Mouse (Mus musculus) stomach, embryonic 14.5 days (tissue): ENCODE data around the gene BC030870. TPM values are rescaled to one million over a fixed set of nuclear protein-coding genes. Genes with fewer than 3 reads are reported as not detected.

Experiments used
- ATAC-seq: fragments of 200-750 bp; cut with Nextera tagmentation; 2 replicates; pipeline ENCODE4 v1.8.0; 2017; ENCODE audit warnings: low read depth, moderate TSS enrichment; ENCODE audit not compliant: insufficient number of reproducible peaks, insufficient read depth, low FRiP score
- H3K27ac ChIP-seq: fragments of 300-500 bp; sonication (generic); 2 replicates; pipeline ENCODE4 v1.5.1; 2014; ENCODE audit warnings: mild to moderate bottlenecking, low read length, moderate library complexity, mixed read lengths
- H3K27me3 ChIP-seq: fragments of 300-500 bp; sonication (generic); 2 replicates; pipeline ENCODE4 v1.6.1; 2014; ENCODE audit warnings: low read length, control low read depth, mixed read lengths; ENCODE audit not compliant: control insufficient read depth, insufficient read depth
- H3K36me3 ChIP-seq: fragments of 300-500 bp; sonication (generic); 2 replicates; pipeline ENCODE4 v1.6.1; 2014; ENCODE audit warnings: mild to moderate bottlenecking, control low read depth, low read length, moderate library complexity, mixed read lengths; ENCODE audit not compliant: control insufficient read depth, insufficient read depth
- H3K4me1 ChIP-seq: fragments of 300-500 bp; sonication (generic); 2 replicates; pipeline ENCODE4 v1.6.1; 2014; ENCODE audit warnings: low read length, control low read depth, mixed read lengths; ENCODE audit not compliant: control insufficient read depth, insufficient read depth
- H3K4me2 ChIP-seq: fragments of 300-500 bp; sonication (generic); replicated peaks from 2 replicates; pipeline ENCODE4 v1.6.1; 2014; ENCODE audit warnings: low read depth, low read length, control low read depth
- H3K4me3 ChIP-seq: fragments of 300-500 bp; sonication (generic); 2 replicates; pipeline ENCODE4 v1.5.1; 2014; ENCODE audit warnings: low read depth, low read length, control low read depth
- H3K9ac ChIP-seq: fragments of 300-500 bp; sonication (generic); replicated peaks from 2 replicates; pipeline ENCODE4 v1.6.1; 2014; ENCODE audit warnings: low read depth, mild to moderate bottlenecking, control low read depth, low read length, moderate library complexity, mixed read lengths
- H3K9me3 ChIP-seq: fragments of 300-500 bp; sonication (generic); 2 replicates; pipeline ENCODE4 v1.6.1; 2016; ENCODE audit warnings: low read depth, low read length, control low read depth; ENCODE audit not compliant: control insufficient read depth
- WGBS: fragments of 180-500 bp; shearing (Covaris S2); extraction: QIAGEN DNeasy Blood & Tissue Kit; methylation state at CpG from one replicate; pipeline ENCODE4 v1.1.7; 2014; 5-methylcytosine and 5-hydroxymethylcytosine counted together
- microRNA-seq: library from miRNA; unstranded; fragments of <30 nt; microRNA quantifications from one replicate; pipeline ENCODE4, GENCODE M21; 2016
- polyA plus RNA-seq: library from polyadenylated mRNA; unstranded; fragments of >200 nt; fragmentation: Nextera tagmentation; extraction: Ambion mirVana; gene quantifications from 2 replicates; pipeline ENCODE4 v1.2.1, GENCODE M21; 2014

Gene BC030870
- polyA plus RNA-seq, 1 experiment from 2014 or later, result 6.9 TPM

DNA sequence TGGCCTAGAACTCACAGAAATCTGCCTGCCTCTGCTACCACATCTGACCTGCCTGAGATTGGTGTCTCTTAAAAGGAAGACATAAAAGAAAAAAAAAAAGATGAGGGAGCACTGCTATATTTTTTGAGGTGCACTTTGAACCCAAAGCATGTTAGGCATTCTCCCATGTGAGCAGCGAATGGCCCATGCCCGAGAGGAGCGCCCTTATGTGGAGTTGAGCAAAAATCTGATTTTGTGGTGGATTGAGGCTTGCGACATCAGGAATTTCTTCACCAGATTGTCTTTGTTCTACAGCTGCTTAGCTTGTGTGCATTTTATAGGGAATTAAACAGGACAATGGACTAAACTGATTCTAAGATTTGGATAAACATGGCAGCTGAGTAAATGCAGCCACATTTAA lies 82.2 kb downstream of the BC030870 start:
- no peak overlapping the region for H3K4me3 ChIP-seq
- no peak overlapping the region for H3K4me2 ChIP-seq
- no peaks in the 10 kb centered on the region for H3K36me3 ChIP-seq
- no peaks in the 10 kb centered on the region for H3K27me3 ChIP-seq
- WGBS, result 89% methylated on average over 4 of the region's 4 CpGs
- no peak overlapping the region for H3K27ac ChIP-seq
- no peak overlapping the region for H3K9ac ChIP-seq
- ATAC-seq, result no peak
- no peaks in the 10 kb centered on the region for H3K9me3 ChIP-seq
- H3K4me1 ChIP-seq, result no peaks in the 10 kb centered on the region

- no peaks in the 10 kb centered on the region for H3K9me3 ChIP-seq
- H3K36me3 ChIP-seq, result no peaks in the 10 kb centered on the region
- ATAC-seq, result peak; percentile 87
- no peaks in the 10 kb centered on the region for H3K4me1 ChIP-seq
- no peak overlapping the region for H3K9ac ChIP-seq
- no peaks in the 10 kb centered on the region for H3K27me3 ChIP-seq
- WGBS, result 42% methylated on average over 5 of the region's 5 CpGs
- no peak overlapping the region for H3K4me2 ChIP-seq
- H3K4me3 ChIP-seq, result no peak overlapping the region
- peak overlapping the region; percentile 45; the same call in 1 of the 2 replicates for H3K27ac ChIP-seq
These were observed 82.8 kb downstream of the BC030870 start for GRCm38 (mm10) chr8:65046565-65046964.

DNA sequence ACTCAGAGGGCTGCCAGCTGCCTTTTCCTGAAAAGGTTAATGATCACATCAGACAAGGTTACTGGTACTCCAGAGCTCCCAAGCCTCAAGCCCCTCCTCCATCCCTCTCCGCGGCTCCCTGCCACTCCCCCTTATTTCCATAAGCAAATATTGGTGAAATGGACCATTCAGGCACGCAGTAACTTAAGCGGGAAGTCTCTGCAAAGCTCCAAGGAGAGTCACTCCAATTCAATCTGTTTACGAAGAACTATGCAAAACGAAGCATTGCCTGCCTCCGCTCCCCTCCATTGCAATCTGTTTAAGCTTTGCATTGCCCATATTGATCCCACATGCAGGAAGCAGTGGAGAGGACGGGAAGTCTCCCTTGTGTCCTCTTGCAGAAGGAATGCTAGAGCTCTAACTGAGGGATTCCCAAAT lies 92.2 kb downstream of the BC030870 start, which contains the start of gene Apela:
Gene Apela (minus strand): TSS at position 220 of the 417 bp plus-strand sequence.
- H3K27me3 ChIP-seq, result no peaks in the 10 kb centered on the region
- H3K9me3 ChIP-seq, result no peaks in the 10 kb centered on the region
- H3K36me3 ChIP-seq, result no peaks in the 10 kb centered on the region
- no peak within 1 kb of the TSS for H3K9ac ChIP-seq
- H3K4me1 ChIP-seq, result peaks cover 16% of the 10 kb centered on the region
- no peak within 1 kb of the TSS for H3K27ac ChIP-seq
- peak; percentile 87 for ATAC-seq
- 0% methylated on average over 8 of the region's 8 CpGs for WGBS
- H3K4me2 ChIP-seq, result peak within 1 kb of the TSS; percentile 47
- peak within 1 kb of the TSS; percentile 16 for H3K4me3 ChIP-seq

Small RNA genes lying within 50 kb of the gene (microRNA-seq; reads per million reads assigned to microRNA genes)
- not detected for gene Gm24333

Other genes with a start within 250 kb of the BC030870 start
- 29.1 and 31.9 TPM in 2 replicates for gene Tmem192, start 182.4 kb downstream of the BC030870 start, polyA plus RNA-seq
- not detected in 2 replicates for gene Trim75, start 141.7 kb downstream of the BC030870 start, polyA plus RNA-seq
- gene Trim61, start 111.0 kb downstream of the BC030870 start, polyA plus RNA-seq, result 0.21 TPM in 1 of 2 replicates, not detected in the other
- not detected in 2 replicates for gene Trim60, start 111.0 kb downstream of the BC030870 start, polyA plus RNA-seq
- gene Apela, start 92.2 kb downstream of the BC030870 start, polyA plus RNA-seq, result 2.2 and 3.2 TPM in 2 replicates
- gene Gm10663, start 54.5 kb downstream of the BC030870 start, polyA plus RNA-seq, result not detected in 2 replicates